Mouse (Mus musculus): ENCODE measurements around the gene Nr2f1. TPM values are rescaled to one million over a fixed set of nuclear protein-coding genes. Genes with fewer than 3 reads are reported as not detected.
A peak's percentile ranks its signal among the peaks of the same experiment; 100 is the strongest.

Gene Nr2f1
- polyA plus RNA-seq, 1 experiment = 5.9 TPM

DNA sequence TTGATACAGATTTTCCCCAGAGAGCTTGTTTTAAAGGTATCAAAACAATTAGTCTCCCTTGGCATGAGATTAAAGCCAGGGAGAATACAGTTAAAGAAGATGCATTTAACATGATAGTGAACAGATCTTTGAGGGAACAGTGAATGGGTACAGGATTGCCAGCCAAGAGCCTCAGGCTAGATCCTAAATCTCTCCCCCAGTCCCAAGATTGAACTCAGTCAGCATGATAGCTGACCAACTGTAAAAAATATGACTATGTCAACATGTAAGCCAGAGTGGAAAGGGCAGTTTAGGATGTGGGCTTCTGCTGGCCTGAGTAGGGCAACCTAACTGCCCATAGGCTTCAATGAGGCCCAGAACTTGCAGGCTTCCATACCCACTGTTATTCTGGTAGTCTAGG is 5.9 kb upstream of the Nr2f1 start:
- Histone ChIP-seq H3K27ac (ENCODE audit: insufficient read depth, low read depth, low read length) (no peak overlapping the region), H3K4me1 (ENCODE audit: control insufficient read depth, insufficient read depth, insufficient read length, low read length) (no peaks in the 10 kb centered on the region), H3K27me3 (ENCODE audit: control insufficient read depth, insufficient read depth, low read length) (peaks cover 60% of the 10 kb centered on the region), H3K36me3 (ENCODE audit: control insufficient read depth, insufficient read depth, low read length) (no peaks in the 10 kb centered on the region), H3K4me3 (ENCODE audit: low read depth, low read length) (no peak overlapping the region)
- TF ChIP-seq POLR2A (IDR thresholded peaks at IDR 0.05; ENCODE audit: low read depth, low read length) = no peak
- no peak for TF ChIP-seq CTCF (IDR thresholded peaks at IDR 0.05; ENCODE audit: extremely low read depth, insufficient read length, insufficient replicate concordance, low read depth, low read length)

DNA sequence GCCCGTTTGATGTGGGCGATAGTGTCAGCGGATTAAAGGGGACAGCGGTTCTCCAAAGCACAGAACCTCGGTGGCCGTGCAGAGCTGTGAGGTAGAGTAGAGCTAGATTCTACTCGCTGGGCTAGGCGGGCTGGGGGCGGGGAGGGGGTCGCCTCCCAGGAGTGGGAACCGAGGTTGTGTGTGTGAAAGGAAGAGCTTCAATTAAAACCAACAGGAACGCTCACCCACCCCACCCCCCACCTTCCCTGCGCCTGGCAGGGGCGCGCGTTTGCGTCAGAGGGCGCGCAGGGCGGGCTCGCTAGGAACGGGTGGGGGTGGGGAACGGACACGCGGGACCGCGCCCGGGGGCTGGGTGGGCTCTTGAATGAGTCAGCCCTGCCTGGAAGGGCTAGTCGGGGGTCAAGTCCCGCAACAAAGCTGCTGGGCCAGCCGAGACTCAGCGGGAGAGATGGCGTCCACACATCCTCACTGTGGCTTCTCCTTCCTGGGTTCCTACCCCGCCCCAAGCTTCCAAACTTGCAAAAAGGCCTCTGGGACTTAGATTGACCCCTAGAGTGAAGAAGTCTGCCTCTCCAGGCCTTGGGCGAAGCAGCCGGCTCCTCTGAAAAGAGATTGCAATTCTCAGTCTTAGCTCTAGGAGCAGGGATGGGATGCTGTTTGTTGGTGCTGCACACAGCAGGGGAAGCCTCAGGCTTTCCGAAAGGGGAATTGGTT is 3.9 kb upstream of the Nr2f1 start:
- Histone ChIP-seq H3K27ac (ENCODE audit: insufficient read depth, low read depth, low read length) (peak overlapping the region; percentile 52), H3K27me3 (ENCODE audit: control insufficient read depth, insufficient read depth, low read length) (peaks cover 55% of the 10 kb centered on the region)
- WGBS = 3% methylated on average over 37 of the region's 37 CpGs

DNA sequence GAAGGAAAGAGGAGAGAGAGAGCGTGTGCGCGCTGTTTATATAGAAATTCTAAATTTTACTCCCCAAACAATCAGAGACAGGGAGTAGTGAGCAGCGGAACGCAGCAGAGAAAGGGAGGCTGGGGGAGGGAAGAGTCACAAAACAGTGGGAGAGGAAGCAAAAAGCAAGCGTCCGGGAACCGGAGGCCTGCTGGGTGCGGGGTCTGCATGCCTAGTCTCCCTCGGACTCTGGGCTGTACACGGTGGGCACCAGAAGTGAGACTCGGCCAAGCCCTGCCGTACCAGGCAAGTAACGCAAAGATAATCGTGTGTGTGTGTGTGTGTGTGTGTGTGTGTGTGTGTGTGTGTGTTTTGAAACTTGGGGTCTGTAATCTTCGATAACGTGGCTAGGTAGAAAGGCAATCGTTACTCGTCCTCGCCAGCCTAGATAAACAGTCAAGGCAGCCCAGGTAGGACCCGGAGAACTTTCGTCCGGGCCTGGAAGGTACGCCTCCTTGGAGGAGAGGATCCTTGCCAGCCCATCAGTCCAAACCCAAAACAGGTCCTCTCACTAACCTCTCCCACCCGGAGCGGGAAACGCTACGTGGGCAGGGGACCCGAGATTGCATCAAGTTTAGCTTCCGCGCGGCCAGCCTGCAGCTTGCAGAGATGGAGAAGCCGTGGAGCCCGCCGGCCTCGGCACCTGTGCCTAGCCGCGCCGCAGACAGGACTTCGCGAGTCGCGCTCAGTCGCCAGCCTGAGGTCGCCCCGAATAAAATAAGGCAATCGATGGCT is 3.2 kb upstream of the Nr2f1 start:
- Histone ChIP-seq H3K4me1 (ENCODE audit: control insufficient read depth, insufficient read depth, insufficient read length, low read length) (peaks cover 2% of the 10 kb centered on the region; the same call in 1 of the 2 replicates), H3K4me3 (ENCODE audit: low read depth, low read length) (peak overlapping the region; percentile 61), H3K27ac (ENCODE audit: insufficient read depth, low read depth, low read length) (no peak overlapping the region), H3K27me3 (ENCODE audit: control insufficient read depth, insufficient read depth, low read length) (peaks cover 57% of the 10 kb centered on the region), H3K36me3 (ENCODE audit: control insufficient read depth, insufficient read depth, low read length) (no peaks in the 10 kb centered on the region)
- 2% methylated on average over 47 of the region's 47 CpGs for WGBS
- no peak for TF ChIP-seq CTCF (IDR thresholded peaks at IDR 0.05; ENCODE audit: extremely low read depth, insufficient read length, insufficient replicate concordance, low read depth, low read length)
- TF ChIP-seq POLR2A (IDR thresholded peaks at IDR 0.05; ENCODE audit: low read depth, low read length) = no peak

More for the DNA sequence above, 3.9 kb upstream of the Nr2f1 start:
- H3K4me3 ChIP-seq (ENCODE audit: low read depth, low read length) = peak overlapping the region; percentile 61
- no peak for TF ChIP-seq CTCF (IDR thresholded peaks at IDR 0.05; ENCODE audit: extremely low read depth, insufficient read length, insufficient replicate concordance, low read depth, low read length)
- no peak for TF ChIP-seq POLR2A (IDR thresholded peaks at IDR 0.05; ENCODE audit: low read depth, low read length)
- no peaks in the 10 kb centered on the region for H3K36me3 ChIP-seq (ENCODE audit: control insufficient read depth, insufficient read depth, low read length)
- H3K4me1 ChIP-seq (ENCODE audit: control insufficient read depth, insufficient read depth, insufficient read length, low read length) = no peaks in the 10 kb centered on the region

DNA sequence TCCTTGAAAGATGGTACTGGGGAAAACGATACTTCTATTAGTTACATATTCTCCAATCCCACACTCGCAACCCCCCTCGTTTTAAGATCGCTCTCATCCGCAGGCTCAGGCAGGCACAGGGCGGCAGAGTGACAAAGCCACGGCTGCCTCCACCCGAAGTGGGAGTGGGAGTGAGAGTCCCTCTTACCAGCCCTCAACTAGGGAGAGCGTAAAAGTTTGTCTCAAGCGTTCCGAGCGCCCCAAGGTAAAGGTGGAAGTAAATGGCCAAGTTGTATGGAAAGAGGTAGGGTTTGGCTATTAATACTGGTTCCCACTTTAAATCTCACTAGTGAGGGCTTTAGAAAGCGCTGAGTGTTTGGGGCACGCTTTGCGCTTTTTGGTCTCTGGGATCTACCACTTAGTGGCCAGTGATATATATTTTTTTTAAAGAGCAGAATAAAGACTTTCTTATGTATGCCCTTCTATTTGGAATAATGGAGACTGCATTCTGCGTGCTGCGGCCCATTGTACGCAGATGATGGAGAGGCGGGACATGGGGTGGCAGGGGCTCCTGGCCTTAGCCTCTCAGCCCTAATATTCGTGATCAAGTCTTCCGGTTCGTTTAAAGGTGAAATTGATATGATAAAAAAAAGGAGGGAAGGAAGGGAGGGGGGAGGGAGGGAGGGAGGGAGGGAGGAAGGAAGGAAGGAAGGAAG is 2.5 kb upstream of the Nr2f1 start:
- no peak for TF ChIP-seq POLR2A (IDR thresholded peaks at IDR 0.05; ENCODE audit: low read depth, low read length)
- TF ChIP-seq CTCF (IDR thresholded peaks at IDR 0.05; ENCODE audit: extremely low read depth, insufficient read length, insufficient replicate concordance, low read depth, low read length) = no peak
- Histone ChIP-seq H3K27ac (ENCODE audit: insufficient read depth, low read depth, low read length) (no peak overlapping the region), H3K27me3 (ENCODE audit: control insufficient read depth, insufficient read depth, low read length) (peaks cover 58% of the 10 kb centered on the region), H3K36me3 (ENCODE audit: control insufficient read depth, insufficient read depth, low read length) (no peaks in the 10 kb centered on the region), H3K4me1 (ENCODE audit: control insufficient read depth, insufficient read depth, insufficient read length, low read length) (peaks cover 2% of the 10 kb centered on the region; the same call in 1 of the 2 replicates), H3K4me3 (ENCODE audit: low read depth, low read length) (peak overlapping the region; percentile 37)
- WGBS = 6% methylated on average over 22 of the region's 22 CpGs

DNA sequence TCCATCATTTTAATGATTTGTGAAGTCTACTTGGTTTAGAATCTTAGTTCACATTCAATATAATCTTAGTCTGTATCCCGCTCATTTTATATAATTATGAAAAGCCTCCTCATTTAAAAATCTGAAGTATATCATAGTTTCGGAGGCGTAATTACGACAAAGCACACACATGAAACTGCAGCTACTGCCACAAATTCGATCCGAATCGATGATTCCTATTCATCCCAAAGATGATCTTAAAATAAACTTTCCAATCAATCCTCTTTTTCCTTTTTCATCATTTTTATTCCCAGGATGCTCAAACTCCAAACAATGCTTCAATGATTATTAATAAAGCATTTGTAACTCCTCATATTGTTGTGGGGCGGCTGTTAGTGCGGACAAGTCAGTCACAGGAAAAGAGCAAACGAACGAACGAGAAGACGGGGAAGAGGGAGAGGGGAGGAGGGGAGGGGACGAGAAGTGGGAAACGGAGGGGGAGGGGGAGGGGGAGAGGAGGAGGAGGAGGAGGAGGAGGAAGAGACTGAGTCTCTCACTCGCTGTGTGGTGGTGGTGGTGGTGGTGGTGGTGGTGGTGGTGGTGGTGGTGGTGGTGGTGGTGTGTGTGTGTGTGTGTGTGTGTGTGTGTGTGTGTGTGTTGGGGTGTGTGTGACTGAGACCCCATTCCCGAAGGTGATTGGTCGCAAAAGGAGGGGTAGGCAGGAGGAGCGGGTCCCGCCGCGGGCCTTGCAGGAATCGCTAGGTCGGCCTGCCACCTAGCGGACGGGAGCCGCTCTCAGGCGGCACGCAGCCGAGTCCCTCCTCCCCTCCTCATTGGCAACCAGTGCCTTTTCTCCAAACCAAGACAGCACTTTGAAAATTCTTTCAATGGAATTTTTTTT is 1.7 kb upstream of the Nr2f1 start:
- TF ChIP-seq CTCF (IDR thresholded peaks at IDR 0.05; ENCODE audit: extremely low read depth, insufficient read length, insufficient replicate concordance, low read depth, low read length) (peak; percentile 71), POLR2A (IDR thresholded peaks at IDR 0.05; ENCODE audit: low read depth, low read length) (no peak)
- no peak overlapping the region for H3K27ac ChIP-seq (ENCODE audit: insufficient read depth, low read depth, low read length)
- peaks cover 59% of the 10 kb centered on the region for H3K27me3 ChIP-seq (ENCODE audit: control insufficient read depth, insufficient read depth, low read length)
- H3K36me3 ChIP-seq (ENCODE audit: control insufficient read depth, insufficient read depth, low read length) = no peaks in the 10 kb centered on the region
- H3K4me3 ChIP-seq (ENCODE audit: low read depth, low read length) = peak overlapping the region; percentile 37
- H3K4me1 ChIP-seq (ENCODE audit: control insufficient read depth, insufficient read depth, insufficient read length, low read length) = peaks cover 2% of the 10 kb centered on the region; the same call in 1 of the 2 replicates
- WGBS = 8% methylated on average over 28 of the region's 30 CpGs

DNA sequence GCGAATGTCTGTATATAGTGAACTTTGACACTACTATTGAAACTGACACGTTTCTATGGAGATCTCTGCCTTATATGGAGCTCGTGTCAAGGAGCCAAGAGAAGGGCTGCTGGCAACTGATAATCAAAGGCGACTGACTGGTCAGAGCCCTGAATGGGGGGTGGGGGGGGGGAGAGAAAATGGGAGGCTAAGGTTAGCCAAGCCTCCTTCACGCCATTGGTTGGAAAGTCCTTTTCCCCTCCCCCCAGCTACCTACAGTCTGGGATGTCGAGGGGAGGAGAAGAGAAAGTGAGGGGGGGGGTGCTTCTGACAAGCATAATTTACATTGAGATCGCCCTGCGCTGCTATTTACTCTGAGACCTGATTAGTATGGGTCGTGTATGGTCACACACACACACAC is 850 bp upstream of the Nr2f1 start:
- Histone ChIP-seq H3K36me3 (ENCODE audit: control insufficient read depth, insufficient read depth, low read length) (no peaks in the 10 kb centered on the region), H3K4me3 (ENCODE audit: low read depth, low read length) (peak overlapping the region; percentile 20; the same call in 1 of the 2 replicates), H3K27me3 (ENCODE audit: control insufficient read depth, insufficient read depth, low read length) (peaks cover 65% of the 10 kb centered on the region), H3K4me1 (ENCODE audit: control insufficient read depth, insufficient read depth, insufficient read length, low read length) (peaks cover 2% of the 10 kb centered on the region; the same call in 1 of the 2 replicates), H3K27ac (ENCODE audit: insufficient read depth, low read depth, low read length) (no peak overlapping the region)
- 2% methylated on average over 9 of the region's 9 CpGs for WGBS
- TF ChIP-seq POLR2A (IDR thresholded peaks at IDR 0.05; ENCODE audit: low read depth, low read length) = no peak
